Mouse (Mus musculus): Measurements from ENCODE around the gene Rere.

DNA sequence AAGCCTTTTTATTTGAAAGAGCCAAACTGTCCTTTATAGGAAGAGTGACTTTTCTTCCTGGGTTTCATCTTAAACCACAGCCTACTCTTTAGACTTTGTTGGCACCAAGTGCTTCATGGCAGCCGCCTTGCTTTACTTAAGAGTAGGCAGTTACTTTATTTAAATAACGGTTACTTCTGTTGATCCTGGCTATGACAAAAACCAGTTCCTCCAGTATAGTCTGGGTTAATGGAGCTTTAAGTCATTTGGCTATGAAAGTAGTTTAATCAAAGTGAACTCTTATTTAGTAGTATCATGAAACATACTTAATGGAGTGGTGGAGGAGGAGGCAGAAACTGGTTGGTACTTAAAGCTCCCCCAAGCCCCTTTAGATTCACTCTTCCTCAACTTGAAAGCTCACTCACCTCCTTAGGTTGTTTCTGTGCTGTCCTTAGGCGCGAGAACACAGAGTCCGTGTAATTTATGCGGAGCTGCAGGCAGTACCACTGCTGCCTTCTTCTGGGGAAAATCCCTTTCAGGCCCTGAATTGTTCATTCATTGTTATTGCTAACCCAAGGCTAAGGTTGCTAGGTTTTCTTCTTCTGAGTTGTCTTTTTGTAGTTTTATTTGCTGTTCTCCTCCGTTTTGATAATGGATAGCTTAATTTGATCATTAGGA lies 70.1 kb downstream of the Rere start:
- TF ChIP-seq CTCF (IDR thresholded peaks at IDR 0.05; ENCODE audit: control insufficient read depth, insufficient read depth, insufficient replicate concordance, low read depth, low read length) (no peak), POLR2A (IDR thresholded peaks at IDR 0.05; ENCODE audit: control insufficient read depth, low read depth, low read length) (no peak)
